Mouse (Mus musculus) erythroblast, embryonic 14.5 days (primary cell): ENCODE data around the gene Amer2. TPM values are rescaled to one million over a fixed set of nuclear protein-coding genes. Genes with fewer than 3 reads are reported as not detected.

ENCODE experiments used
- H3K27me3 ChIP-seq: 2 replicates; pipeline ENCODE4 v1.6.1; 2012; ENCODE audit warnings: inconsistent platforms; ENCODE audit not compliant: control insufficient read depth
- H3K36me3 ChIP-seq: 2 replicates; pipeline ENCODE4 v1.6.1; 2012; ENCODE audit warnings: mild to moderate bottlenecking, inconsistent platforms; ENCODE audit not compliant: control insufficient read depth
- H3K4me1 ChIP-seq: 2 replicates; pipeline ENCODE4 v1.6.1; 2012; ENCODE audit warnings: inconsistent platforms; ENCODE audit not compliant: control insufficient read depth
- H3K4me3 ChIP-seq: replicated peaks from 2 replicates; pipeline ENCODE3; 2012; ENCODE audit warnings: moderate library complexity, mild to moderate bottlenecking, inconsistent platforms
- H3K9me3 ChIP-seq: 2 replicates; pipeline ENCODE4 v1.6.1; 2012; ENCODE audit warnings: low read length, inconsistent platforms, mixed read lengths; ENCODE audit not compliant: control insufficient read depth
- GATA1 ChIP-seq: IDR thresholded peaks from 2 replicates; pipeline ENCODE4 v1.6.1; 2012; ENCODE audit warnings: low read length, inconsistent platforms, mixed read lengths
- TAL1 ChIP-seq: IDR thresholded peaks from 3 replicates; pipeline ENCODE4 v1.6.1; 2012; ENCODE audit warnings: low read length, inconsistent platforms, mixed read lengths
- polyA plus RNA-seq: library from polyadenylated mRNA; stranded (reverse); fragments of >175 nt; gene quantifications from 2 replicates; pipeline ENCODE4 v1.2.3, GENCODE M21; 2012

The Amer2 gene
- polyA plus RNA-seq, 1 experiment = not detected

DNA sequence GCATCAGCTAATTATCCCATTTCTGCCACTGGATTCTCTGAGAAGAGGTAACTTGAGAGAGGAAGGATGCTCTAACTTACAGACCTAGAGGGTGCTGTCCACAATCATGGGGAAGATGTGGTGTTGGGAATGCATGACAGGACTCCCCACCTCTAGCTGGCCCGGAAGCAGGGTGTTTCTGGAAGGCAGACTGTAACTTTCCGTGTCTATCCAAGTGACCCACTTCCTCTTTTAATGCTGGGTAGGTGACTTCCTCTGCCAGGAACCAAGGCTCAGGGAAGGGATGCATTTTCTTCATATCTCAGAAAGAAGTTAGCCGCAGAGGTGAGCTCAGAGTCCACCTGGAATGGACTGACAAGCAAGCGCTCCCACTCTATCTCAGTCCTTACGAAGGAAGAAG is 33.5 kb downstream of the Amer2 start:
- no peaks in the 10 kb centered on the region for H3K36me3 ChIP-seq
- no peak for TF ChIP-seq TAL1
- TF ChIP-seq GATA1 = no peak
- H3K4me1 ChIP-seq = no peaks in the 10 kb centered on the region
- no peak overlapping the region for H3K4me3 ChIP-seq
- no peaks in the 10 kb centered on the region for H3K27me3 ChIP-seq
- H3K9me3 ChIP-seq = no peaks in the 10 kb centered on the region

DNA sequence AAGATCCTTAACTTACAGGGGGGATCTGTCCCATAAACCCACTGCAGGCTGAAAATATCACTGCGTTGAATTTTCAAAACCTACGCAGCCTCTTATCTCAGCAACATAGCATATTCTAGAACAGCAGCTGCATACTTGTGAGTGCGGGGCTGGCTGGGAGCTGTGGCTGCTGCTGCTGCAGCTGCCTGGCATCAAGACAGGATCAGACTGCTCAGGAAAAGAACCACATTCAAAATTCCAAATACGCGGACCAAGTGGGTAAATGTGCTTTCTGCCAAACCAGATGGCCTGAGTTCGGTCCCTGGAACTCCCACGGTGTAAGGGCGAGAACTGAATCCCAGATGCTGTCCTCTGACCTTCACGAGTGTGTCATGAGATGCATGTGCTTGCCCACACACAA is 34.3 kb downstream of the Amer2 start:
- no peaks in the 10 kb centered on the region for H3K9me3 ChIP-seq
- H3K4me1 ChIP-seq = no peaks in the 10 kb centered on the region
- no peaks in the 10 kb centered on the region for H3K36me3 ChIP-seq
- TF ChIP-seq TAL1 (no peak), GATA1 (no peak)
- no peak overlapping the region for H3K4me3 ChIP-seq
- no peaks in the 10 kb centered on the region for H3K27me3 ChIP-seq

DNA sequence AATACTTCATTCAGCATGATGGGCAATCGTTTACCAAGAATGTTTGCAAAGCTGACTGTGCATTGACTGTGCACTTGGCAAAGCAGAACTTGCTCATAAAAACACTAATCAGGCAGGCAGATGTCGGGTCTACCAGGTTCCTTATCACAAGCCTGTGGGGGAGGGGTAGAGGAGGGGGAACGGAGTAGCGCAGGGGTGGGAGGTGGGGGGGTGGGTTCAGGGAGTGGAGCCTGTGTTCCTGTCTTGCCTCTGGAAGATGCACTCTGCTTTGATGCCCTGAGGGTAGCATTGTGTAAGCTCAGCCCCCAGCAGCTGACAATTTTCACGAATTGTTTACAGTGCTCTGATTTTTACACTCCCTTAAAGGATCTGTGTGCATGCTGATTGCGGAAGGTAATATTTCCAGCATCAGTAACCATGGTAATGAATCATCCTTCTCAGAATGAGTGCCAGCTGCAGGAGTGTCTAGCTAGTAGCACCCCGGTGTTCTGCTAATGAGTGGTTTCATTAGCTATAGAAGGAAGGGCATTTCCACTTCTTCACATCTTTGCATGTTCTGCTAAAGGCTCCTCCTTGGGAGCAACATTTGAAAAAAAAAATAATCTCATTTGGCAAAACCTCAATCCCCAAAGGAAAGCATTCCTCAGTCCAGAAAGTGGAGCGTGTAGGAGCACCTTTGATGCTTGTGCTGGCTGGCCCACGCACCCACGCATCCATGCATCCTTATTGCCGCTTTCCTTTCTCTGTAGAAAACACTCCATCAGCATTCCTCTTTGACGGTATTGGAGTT is 36.8 kb downstream of the Amer2 start:
- no peaks in the 10 kb centered on the region for H3K4me1 ChIP-seq
- no peak for TF ChIP-seq TAL1
- TF ChIP-seq GATA1 = no peak
- H3K9me3 ChIP-seq = no peaks in the 10 kb centered on the region
- no peak overlapping the region for H3K4me3 ChIP-seq
- H3K36me3 ChIP-seq = no peaks in the 10 kb centered on the region
- no peaks in the 10 kb centered on the region for H3K27me3 ChIP-seq

DNA sequence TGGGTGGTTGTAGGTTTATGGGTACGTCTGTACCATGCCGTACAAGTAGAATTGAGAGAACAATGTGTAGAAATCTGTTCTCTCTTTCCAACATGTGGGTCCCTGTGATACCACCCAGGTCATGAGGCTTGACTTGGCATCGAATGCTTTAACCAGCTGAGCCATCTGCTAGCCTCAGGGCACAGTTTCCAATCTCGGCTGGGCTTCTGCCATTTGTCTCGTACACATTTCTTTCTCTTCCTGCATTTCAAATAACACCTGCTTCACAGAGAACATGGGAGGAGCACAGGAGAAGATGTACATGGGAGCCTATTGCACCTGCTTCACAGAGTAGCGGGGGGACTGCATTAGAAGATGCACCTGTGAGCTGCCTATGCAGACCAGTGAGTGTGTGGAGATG is 38.2 kb downstream of the Amer2 start:
- H3K9me3 ChIP-seq = no peaks in the 10 kb centered on the region; the same call in 1 of the 2 replicates
- H3K27me3 ChIP-seq = no peaks in the 10 kb centered on the region
- no peaks in the 10 kb centered on the region for H3K36me3 ChIP-seq
- no peaks in the 10 kb centered on the region for H3K4me1 ChIP-seq
- H3K4me3 ChIP-seq = no peak overlapping the region
- TF ChIP-seq GATA1 (no peak), TAL1 (no peak)

DNA sequence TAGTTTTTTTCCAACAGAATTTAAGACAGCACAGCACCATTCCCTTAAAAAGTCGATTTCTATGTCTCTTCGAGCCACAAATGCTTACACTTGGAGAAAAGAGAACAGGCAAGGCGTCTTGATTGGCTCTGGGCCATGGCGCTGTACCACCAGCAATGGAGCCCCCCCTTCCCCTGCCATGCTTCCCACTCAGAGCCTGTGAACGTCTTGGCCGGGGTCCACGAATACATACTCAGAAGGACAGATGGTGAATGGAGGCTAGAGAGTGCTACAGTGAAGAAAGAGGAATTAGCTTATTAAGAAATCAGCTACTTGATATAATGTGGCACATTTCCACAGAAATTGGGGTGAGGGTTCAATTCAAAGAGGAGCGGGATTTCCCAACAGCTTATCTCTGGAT is 41.6 kb downstream of the Amer2 start:
- TF ChIP-seq GATA1 = no peak
- TF ChIP-seq TAL1 = no peak
- Histone ChIP-seq H3K36me3 (no peaks in the 10 kb centered on the region), H3K4me3 (no peak overlapping the region)

DNA sequence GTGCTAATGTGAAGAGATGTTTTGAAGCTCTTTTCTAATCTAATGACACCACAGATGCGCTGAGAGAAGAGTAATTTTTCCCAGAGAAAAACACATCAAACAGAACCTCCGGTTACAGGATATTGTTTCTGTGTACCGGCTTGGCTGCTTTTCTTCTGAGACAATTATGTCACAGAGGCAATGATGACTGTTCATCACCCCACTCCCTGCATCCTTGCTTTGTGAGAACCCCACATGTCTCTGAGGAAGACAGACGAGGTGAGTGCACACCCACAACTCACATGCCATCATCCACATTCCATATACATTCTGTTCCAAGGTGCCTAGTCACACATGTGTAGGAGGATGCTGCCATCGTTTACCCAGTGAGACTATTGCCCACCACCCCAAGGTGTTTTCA is 44.9 kb downstream of the Amer2 start:
- Histone ChIP-seq H3K4me1 (no peaks in the 10 kb centered on the region), H3K27me3 (no peaks in the 10 kb centered on the region), H3K4me3 (no peak overlapping the region), H3K36me3 (no peaks in the 10 kb centered on the region), H3K9me3 (no peaks in the 10 kb centered on the region; the same call in 1 of the 2 replicates)
- no peak for TF ChIP-seq TAL1
- no peak for TF ChIP-seq GATA1

More for the DNA sequence above, 41.6 kb downstream of the Amer2 start:
- Histone ChIP-seq H3K27me3 (no peaks in the 10 kb centered on the region), H3K4me1 (no peaks in the 10 kb centered on the region), H3K9me3 (no peaks in the 10 kb centered on the region; the same call in 1 of the 2 replicates)

DNA sequence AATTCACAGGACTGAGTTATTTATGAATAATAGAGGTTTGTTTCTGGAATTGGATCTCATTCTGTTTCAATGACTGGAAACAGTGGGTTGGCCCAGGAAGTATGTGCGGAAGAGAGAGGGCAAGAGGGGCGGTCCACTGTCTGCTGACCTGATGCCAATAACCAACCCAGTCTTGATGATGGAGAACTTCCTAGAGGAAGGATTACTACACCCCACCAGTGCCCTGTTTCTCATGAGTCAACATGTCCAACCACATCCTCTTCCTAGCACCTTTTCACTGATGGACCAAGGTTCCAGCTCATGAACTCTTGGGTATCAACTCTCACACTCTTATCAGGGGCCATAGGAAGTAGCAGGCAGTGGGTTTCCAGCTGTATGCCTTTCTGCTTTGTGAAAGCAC is 49.9 kb downstream of the Amer2 start:
- Histone ChIP-seq H3K27me3 (no peaks in the 10 kb centered on the region), H3K36me3 (no peaks in the 10 kb centered on the region), H3K9me3 (no peaks in the 10 kb centered on the region), H3K4me1 (no peaks in the 10 kb centered on the region), H3K4me3 (no peak overlapping the region)
- no peak for TF ChIP-seq GATA1
- TF ChIP-seq TAL1 = no peak

DNA sequence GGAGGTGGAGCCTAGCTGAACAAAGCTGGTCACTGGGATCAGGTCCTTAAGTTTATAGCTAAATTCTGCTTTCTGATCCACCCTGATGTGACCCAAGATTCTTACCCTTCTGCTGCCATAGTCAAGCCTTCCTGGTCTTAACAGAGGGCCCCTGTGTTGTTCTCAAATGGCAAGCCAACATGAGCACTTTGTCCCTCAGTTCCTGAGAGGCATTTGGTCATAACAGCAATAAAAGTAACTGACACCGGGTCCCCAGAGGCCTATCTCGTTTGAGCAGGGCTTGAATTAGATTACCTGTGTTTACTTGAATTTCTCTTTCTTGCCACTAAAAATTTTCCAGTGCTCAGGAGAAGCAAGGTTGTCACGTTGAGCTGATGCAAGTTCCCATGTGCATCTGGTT is 51.1 kb downstream of the Amer2 start:
- no peaks in the 10 kb centered on the region for H3K27me3 ChIP-seq
- TF ChIP-seq TAL1 (no peak), GATA1 (no peak)
- H3K9me3 ChIP-seq = no peaks in the 10 kb centered on the region
- H3K4me3 ChIP-seq = no peak overlapping the region
- H3K36me3 ChIP-seq = no peaks in the 10 kb centered on the region
- no peaks in the 10 kb centered on the region for H3K4me1 ChIP-seq

DNA sequence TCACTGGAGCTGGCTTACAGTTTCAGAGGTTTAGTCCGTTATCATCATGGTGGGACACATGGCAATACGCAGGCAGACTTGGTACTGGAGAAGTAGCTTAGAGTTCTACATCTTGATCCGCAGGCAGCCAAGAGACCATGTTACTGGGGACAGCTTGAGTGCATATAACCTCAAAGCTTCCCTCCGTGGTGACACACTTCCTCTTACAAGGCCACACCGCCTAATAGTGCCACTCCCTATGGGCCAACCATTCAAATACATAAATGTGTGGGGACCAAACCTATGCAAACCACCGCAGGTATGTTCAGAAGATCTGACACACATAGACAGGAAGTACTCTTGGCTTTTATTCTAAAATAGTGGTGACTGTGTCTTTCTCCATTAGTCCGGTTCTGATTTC is 52.5 kb downstream of the Amer2 start:
- no peaks in the 10 kb centered on the region for H3K36me3 ChIP-seq
- no peaks in the 10 kb centered on the region for H3K27me3 ChIP-seq
- H3K4me1 ChIP-seq = no peaks in the 10 kb centered on the region
- no peak overlapping the region for H3K4me3 ChIP-seq
- TF ChIP-seq GATA1 (no peak), TAL1 (no peak)
- no peaks in the 10 kb centered on the region for H3K9me3 ChIP-seq
